Mouse (Mus musculus) mouse trophoblast stem cell (cell line): ENCODE measurements around the gene Slc26a9.
"Not testable (repeated sequence)": the region's sequence is repeated elsewhere in the genome, so short reads cannot be mapped to it uniquely, and the experiment has no call there.

Experiments used
- in situ Hi-C, 2 experiments: fragments of 300-500 bp; cut with MseI, MboI; formaldehyde crosslinking; loops; 2 replicates in 1 of 2; 3 replicates in 1 of 2; pipeline ENCODE4 v1.15.1; 2025

Slc26a9 gene

DNA sequence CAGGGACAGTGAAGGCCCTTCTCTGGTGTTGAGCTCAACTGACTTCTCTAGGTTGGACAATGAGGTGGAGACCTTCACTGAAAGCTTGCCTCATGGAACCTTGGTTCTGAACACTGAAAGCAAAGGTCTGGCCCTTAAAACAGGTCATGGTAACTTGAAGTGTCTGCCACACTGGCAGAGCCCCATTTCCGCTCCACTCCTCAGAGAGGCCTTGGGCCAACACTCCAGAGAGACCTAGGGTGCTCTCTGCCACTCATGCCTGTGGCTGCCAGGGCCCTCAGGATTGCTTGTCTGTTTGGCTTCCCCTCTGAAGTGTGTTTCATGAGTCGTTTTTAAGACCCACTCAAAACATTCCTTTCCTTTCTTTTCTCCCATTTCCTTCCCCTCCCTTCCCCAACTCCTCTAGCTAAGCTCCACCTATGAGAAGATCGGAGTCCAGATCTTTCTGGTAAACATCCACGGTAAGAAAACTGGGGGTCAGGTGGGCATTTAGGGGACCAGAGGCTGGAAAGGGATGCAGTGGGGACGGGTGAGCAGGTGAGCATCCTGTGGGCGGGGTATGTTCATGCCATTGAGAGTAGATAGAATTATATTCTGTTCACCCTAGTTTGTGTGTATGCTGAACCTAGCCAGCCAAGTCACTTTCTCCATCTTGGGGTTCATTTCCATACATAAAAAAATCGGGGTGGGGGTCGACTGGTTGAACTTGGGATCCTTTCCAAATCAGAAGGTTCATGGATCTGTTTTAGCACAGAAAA, 20.9 kb downstream of the Slc26a9 start:
- in situ Hi-C loops = loop anchor here (5.0 kb wide), 1 partner anchor 52 kb away; no protein-coding TSS in a partner anchor

DNA sequence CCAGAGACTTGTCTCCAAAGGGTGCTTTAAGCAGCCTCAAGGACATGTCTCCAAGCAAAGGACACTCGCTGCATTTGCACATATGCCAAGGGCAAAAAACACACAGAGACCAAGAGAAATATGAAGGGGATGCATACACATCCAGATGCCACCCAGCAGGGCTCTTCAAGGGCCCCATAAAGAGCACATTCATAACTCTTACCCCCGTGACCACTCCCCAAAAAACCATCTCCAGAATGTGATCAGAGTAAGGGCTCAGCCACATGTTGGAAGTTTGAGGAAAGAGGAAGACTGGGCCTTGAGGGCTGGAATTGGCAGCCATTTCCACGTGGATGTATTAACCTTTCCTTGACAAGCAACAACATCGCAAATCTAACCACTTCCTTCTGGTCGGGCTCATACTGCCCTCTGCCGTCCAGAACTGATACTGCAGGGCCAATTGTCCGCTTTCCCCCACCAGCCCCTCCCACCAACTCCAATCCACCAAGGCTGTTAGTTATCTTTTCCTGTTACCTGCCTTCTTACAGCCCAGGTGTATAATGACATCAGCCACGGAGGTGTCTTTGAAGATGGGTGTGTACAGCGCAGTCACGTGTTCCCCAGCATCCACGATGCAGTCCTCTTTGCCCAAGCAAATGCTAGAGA, 21.7 kb downstream of the Slc26a9 start:
- in situ Hi-C loops = loop anchor here (5.0 kb wide), 1 partner anchor 53 kb away; no protein-coding TSS in a partner anchor

DNA sequence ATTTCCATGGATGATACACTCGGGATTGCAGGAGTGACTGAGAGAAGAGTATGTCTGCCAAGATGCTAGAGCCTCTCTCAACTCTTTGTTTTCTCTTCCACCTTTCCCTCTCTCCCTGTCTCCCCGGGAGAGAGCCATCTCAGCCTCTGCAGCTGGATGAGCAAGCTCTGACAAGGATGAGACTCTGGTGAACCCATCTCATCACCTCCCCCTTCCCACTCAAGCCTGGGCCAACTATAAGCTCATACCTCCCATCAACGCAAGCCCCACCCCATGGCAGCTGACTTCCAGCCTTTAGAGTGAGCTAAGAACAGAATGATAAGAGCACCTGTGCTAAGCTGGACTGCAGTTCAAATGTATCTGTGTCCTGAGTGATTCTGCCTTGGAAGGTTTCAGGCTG, 25.5 kb downstream of the Slc26a9 start:
- in situ Hi-C loops = loop anchor here (5.0 kb wide), 1 partner anchor 57 kb away; no protein-coding TSS in a partner anchor

DNA sequence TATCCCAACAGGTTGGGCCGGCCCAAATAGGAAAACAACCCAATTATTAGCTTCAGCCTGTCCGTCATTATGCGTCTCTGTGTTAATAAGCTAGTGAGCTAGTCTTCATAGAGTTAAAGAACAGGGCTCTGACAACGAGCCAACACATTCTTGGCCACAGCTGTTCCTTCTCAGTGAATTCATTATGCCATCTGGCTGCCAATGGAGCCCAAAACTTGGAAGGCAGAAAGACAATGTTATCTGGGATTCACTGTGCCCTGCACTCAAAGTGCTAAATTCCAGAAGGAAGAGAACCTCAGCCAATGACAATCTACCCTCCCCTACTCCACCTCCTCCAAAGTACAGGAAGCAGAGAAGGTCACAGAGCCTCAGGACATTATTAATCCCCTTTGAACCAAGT, 26.8 kb downstream of the Slc26a9 start:
- in situ Hi-C loops = no loop called here

DNA sequence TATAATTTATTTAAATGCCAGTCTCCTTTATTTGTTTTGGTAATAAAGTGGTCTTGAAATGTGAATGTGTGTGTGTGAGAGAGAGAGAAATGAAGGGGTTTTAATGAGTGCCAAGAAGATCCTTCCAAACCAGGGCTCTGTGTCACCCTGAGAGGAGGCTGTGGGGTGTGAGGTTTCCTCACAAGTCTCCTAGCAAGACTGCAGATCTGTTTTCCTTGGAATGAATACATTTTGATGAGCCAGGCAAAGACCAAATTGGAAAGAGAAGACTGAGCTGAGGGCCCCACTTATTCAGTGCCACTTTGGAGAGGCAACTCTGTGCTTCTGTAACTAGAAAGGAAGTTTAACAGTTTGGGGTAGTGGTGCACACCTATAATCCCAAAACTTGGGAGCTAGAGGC, 27.6 kb downstream of the Slc26a9 start:
- in situ Hi-C loops = no loop called here

DNA sequence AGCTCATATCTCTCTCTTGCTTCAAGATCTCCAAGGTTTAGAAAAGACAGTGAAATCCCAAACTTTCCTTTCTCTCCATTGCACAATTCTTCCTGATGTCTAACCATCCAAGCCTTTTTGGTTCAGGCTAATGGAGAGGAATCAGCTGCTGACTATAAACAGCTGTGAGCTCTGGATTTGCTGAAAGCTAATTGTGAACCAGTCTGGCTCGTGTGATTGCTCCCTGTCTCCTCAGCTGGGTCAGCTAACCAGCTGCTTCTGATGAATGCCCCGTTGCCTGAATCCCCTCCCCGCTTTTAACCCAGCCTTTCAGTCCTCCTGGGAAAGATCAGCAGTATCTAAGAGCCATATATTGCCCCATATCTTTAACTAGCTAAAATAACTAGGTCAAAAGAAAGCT, 50.8 kb downstream of the Slc26a9 start:
- in situ Hi-C loops = no loop called here

DNA sequence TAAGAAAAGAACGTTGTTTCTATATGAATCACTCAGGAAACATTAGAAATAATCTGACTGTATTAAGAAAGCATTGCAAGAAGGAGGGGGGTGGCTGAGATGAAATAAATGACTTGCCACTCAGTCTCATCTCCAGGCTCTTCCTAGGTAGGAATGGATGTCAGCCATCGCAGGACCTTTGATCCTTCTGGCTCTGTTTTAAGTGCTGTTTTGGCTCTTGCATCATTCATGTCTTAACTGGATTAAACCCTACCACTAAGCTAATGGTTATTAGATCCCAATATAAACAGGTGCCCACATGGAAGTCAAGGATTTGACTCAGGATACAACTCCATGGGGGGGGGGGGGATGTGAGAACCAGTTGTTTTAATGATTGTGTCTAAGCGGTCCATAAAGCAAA, 51.3 kb downstream of the Slc26a9 start:
- in situ Hi-C loops = no loop called here

DNA sequence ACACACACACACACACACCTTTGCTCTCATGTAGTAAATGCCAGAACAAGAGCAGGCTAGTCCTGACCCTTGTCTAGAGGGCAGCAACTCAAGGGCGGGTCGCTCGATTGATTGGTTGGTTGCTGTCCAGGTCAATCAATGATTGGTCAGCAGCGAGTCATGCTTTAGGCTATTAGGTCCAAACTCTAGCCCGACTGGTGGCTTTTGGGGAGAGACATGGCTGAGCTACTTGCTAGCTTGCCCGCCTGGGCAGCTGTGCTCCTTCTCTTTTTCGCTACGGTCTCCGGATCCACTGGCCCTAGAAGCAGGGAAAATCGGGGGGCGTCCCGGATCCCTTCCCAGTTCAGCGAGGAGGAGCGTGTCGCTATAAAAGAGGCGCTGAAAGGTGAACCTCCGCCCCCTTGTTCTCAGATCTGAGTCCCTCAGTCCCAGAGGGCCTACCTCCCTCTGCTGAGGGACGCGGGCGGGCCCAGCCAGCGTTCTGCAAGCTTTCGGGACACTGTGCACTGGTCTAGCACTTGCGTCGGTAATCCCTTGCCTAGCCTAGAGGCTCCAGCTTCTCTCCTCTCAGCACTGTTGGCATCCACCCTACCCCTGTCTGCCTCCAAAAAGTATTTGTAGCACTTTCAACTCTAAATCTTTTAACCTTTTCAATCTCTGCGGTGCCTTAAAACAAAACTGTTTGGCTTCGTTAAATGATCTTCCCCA, 53.5 kb downstream of the Slc26a9 start, which contains the start of gene Pm20d1:
Gene Pm20d1, plus strand, starts transcription at position 180 of the 708 bp plus-strand sequence.
- in situ Hi-C loops = no loop called here

DNA sequence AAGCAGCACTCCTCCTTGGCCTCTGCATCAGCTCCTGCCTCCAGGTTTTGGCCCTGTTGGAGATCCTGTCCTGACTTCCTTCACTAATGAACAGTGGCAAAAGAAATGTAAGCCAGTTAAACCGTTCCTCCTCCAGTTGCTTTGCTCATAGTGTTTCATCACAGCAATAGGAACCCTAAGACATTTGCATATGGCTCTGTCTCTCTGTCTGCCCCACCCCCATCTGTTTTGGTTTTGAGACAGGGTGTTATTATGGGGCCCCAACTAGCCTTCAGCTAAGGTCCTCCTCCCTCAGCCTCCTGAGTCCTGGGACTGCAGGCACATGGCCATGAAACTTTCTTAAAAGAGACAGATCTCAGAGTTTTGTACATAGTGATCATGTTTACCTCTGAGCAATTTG, 56.2 kb downstream of the Slc26a9 start:
- in situ Hi-C loops = no loop called here

DNA sequence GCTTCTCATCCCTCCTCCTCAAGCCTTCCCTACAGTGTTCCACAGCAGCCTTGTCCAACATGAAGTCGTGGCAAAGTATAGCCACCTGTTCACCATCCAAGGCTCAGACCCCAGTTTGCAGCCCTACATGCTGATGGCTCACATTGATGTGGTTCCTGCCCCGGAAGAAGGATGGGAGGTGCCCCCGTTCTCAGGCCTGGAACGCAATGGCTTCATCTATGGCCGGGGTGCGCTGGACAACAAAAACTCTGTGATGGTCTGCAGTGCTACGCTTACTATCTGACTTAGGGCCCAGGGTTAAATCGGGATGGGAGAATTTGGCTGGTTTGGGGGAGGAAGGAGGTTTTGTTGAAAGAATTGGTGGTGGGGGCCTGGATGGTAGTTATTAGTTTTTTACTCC, 57.2 kb downstream of the Slc26a9 start:
- in situ Hi-C loops = no loop called here

DNA sequence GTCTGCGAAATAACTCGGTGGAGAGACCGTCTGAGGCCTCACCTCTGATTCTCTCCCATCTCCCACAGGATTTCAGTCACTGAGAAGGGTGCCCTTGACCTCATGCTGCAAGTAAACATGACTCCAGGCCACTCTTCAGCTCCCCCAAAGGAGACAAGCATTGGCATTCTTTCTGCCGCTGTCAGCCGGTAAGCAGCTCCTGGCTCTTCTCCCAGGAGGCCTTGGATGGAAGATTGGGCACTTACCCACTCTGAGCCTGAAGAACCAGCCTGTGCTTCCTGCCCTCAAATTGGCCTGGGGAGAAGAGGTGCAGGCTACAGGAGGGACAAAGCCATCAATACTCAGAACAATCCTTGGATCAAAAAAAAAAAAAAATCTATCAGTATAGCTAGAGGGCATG, 58.8 kb downstream of the Slc26a9 start:
- in situ Hi-C loops = no loop called here

DNA sequence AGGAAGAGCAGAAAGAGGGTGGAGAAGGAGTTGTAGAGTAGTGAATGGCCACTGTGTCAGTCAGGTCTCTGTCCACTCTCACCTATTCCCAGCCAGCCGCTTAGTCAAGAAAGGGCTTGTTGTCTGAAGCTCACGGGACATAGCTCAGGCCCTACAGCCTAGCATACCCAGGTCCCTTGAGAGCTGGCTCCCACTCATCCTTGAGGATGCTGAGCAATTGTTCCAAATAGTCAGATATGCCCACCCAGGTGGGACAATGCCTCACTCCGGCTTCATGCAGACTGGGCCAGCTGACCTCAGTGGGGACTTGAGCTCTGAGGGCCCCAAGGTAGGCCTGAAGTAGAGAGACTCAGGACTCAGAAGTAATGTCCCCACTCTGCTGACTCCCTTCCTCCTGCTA, 60.3 kb downstream of the Slc26a9 start:
- in situ Hi-C loops = no loop called here

DNA sequence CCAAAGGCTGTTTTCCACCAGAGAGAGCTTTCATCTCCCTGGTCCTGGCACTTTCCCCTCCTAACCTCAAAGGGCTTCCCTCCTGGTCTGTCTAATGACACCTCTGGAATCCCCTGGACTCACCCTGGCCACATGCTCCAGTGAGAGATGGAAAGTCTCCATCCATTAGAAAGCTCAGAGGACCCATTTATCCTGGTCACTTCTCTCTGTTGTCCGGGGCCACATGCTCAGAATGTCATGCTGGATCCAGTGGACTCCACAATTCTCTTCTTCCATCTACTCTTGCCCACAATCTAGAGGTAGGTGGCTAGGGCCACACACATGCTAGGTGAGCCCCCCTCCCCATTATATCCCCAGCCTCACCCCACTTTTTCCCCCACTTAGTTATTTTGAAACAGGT, 65.2 kb downstream of the Slc26a9 start:
- in situ Hi-C loops = no loop called here

DNA sequence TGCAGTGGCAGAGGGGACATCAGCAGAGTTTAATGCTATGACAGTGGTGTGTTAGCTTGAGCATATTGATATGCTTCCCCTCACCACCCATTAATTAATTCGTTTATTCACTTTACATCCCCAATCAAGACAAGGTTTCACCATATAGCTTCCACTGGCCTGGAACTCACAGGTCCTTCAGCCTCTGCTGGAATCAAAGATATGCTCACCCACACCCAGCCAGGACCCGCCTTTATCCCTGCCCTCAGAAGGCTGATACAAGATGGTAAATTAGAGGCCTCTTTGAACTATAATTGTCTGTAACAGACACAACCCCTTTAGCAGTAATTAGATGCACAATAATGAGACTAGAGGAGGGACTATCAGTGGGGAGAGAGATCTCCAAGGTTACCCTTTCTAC, 65.8 kb downstream of the Slc26a9 start:
- in situ Hi-C loops = no loop called here

DNA sequence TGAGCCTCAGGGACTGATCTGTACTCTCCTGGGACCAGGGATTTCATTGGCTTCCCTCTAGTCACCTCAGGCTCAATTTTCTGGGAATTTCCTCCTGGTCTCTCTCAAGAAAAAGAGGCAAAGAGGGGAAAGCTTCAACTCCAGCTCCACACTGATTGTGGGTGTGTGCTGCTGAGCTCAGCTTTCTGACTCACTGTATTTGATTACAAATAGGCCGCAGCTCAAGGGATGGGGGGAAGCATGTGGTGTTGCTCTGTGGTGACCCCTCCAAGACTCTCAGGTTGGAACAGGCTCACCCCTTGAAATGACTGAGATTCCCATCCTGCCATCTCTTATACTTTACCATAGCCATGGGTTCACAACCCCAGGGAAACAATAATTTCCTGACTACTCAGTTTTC, 67.6 kb downstream of the Slc26a9 start:
- in situ Hi-C loops = no loop called here

DNA sequence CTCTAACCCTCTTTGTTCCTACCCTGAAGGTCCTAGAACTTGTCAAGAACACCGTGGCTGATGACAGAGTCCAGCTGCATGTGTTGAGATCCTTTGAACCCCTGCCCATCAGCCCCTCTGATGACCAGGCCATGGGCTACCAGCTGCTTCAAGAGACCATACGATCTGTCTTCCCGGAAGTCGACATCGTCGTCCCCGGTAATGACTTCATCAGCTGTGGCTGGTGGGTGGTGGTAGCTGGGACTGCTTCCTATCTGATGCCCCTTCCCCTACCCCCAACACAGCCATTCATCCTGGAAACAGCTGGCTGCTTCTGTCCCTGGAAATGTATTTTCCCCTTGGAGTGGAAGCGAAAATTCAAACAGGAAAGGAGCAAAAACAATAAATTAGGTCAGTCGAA, 68.2 kb downstream of the Slc26a9 start:
- in situ Hi-C loops = no loop called here

DNA sequence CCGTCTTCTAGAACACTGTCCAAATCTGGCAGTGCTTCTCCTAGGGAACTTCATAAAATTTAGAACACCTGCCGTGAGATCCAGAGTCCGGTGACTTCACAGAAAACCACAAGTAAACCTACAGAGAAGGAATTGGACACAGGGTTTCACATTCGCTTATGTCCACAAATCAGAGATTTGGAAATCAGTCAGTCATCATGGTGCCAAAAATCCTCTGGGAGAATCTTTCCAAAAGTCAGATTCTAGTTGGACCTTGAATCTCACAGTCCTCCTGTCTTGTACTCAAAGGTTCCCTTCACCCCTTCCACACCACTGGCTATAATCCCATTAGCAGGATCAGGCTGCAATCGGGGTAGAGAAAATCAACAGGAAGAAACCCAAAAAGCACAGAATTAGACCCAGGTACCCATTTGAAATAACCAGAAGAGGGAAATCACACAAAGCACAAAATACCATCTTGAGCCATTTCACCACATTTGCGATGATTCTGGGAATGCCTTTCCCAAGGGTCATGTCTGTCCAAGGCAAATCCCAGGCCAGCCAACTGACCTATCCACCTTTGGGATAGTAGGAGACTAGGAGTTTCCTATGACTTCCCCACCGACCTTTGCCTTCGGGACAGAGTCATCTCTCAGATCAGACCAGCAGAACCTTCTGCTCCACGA, 68.9 kb downstream of the Slc26a9 start:
- in situ Hi-C loops = no loop called here

DNA sequence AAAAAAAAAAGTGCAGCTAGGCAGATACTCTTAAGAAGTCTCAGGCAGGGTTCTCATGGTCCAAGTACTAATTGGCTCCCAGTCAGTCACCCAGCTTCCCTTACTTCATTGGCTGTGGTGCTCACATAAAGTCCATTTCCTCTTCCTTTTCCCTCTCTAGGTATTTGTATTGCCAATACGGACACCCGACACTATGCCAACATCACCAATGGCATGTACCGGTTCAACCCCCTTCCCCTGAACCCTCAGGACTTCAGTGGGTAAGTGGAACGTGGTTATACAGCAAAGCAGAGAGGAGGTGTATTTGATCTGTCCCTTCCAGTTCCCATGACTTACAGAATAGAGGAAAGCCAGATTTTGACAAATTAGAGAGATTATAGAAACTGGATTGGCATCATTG, 69.9 kb downstream of the Slc26a9 start:
- in situ Hi-C loops = no loop called here

DNA sequence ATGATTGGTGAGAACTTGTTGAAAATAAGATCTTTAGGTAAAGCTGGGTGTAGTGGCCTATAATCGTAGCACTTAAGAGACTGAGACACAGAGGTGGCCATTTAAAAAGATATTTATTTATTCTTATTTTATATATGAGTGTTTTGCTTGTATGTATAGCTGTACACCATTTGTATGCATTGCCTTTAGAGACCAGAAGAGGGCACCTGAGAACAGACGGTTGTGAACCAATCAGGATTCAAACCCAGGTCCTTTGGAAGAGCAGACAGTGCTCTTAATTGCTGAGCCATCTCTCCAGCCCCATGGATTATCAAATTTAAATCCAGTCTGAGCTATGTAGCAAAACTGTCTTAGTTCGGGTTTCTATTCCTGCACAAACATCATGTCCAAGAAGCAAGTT, 70.4 kb downstream of the Slc26a9 start:
- in situ Hi-C loops = no loop called here

DNA sequence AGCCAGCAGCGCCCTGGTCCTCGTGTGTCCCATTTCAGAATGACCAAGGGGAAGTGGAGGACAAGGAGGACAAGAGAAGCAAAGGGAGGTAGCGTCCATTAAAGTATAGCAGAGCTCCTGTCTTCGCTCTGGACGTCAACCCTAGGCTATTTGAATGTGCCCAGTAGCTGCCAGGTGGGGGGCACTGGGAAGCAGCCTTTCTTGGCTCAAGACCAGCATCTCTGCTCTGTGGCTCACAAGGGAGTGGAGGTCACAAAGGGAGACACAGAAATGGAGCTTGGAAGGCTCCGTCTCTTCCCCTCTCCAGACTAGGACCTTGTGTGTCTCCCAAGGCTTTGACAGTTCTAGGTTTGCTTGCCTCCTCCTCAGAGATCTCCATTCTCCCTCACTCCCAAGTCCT, 73.1 kb downstream of the Slc26a9 start:
- in situ Hi-C loops = no loop called here

DNA sequence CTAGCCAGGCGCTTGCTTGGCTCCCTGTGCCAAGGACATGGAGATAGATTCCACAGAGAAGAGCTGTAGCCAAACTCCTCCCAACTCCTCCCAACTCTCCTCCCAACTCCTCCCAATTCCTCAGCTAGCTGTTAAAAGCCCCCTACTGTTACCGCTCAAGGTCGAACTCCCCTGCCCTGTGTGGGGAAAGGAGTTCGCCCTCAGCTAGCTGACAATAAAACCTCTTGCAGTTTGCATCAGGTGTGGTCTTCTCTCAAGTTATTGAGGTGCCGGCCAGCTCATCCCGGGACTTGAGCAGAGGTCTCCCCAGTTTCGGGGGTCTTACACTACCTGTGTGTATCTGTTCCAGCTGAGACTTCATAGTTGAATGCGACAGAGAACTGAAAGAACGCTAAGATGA, 76.5 kb downstream of the Slc26a9 start:
- in situ Hi-C loops = not testable (repeated sequence)

DNA sequence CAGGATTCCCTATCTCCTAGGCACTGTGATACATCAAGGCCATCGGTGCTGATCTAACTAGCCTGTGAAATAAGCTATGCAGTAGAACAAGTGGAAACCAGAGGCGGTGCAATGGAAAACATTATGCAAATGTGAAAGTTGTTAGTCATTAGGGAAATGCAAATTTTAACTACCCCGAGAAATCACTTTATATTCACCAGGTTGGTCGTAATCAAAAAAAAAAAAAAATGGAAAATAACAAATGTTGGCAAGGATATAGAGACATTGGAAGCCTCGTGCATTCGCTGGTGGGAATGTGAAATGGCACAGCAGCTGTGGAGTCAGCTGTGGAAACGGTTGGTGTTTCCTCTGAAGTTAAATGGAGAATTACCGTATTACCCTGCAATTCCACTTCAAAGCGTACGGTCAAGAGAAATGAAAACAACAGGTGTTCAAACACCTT, 77.1 kb downstream of the Slc26a9 start:
- in situ Hi-C loops = no loop called here
